Mouse (Mus musculus) spleen, postnatal 4 days (tissue): ENCODE measurements around the gene Fam193a.

Source experiments
- DNase-seq, 2 experiments: peaks; one replicate each; pipeline ENCODE4 v3.0.0; 2022; ENCODE audit warnings: low spot score in 2 of 2

Fam193a gene

GRCm38 (mm10) chr5:34381700-34382099, 12.0 kb downstream of the Fam193a start:
- no peak for DNase-seq

- no peak for DNase-seq
Observed at GRCm38 (mm10) chr5:34385616-34386015, 15.9 kb downstream of the Fam193a start.

- no peak for DNase-seq
Observed at GRCm38 (mm10) chr5:34386744-34387143, 17.0 kb downstream of the Fam193a start.

GRCm38 (mm10) chr5:34393251-34393650, 23.5 kb downstream of the Fam193a start:
- no peak for DNase-seq

GRCm38 (mm10) chr5:34395347-34395746, 25.6 kb downstream of the Fam193a start:
- no peak for DNase-seq

GRCm38 (mm10) chr5:34395850-34396540, 26.3 kb downstream of the Fam193a start:
- DNase-seq, result no peak

- no peak for DNase-seq
Observed at GRCm38 (mm10) chr5:34397866-34398265, 28.1 kb downstream of the Fam193a start.

GRCm38 (mm10) chr5:34398326-34398725, 28.6 kb downstream of the Fam193a start:
- DNase-seq, result no peak

GRCm38 (mm10) chr5:34407366-34407918, 37.7 kb downstream of the Fam193a start:
- no peak for DNase-seq

GRCm38 (mm10) chr5:34409002-34409401, 39.3 kb downstream of the Fam193a start:
- DNase-seq, result no peak

- no peak for DNase-seq
Observed at GRCm38 (mm10) chr5:34410819-34411218, 41.1 kb downstream of the Fam193a start.

GRCm38 (mm10) chr5:34413921-34414320, 44.2 kb downstream of the Fam193a start:
- no peak for DNase-seq

- DNase-seq, result no peak
Observed at GRCm38 (mm10) chr5:34417251-34418008, 47.7 kb downstream of the Fam193a start.

GRCm38 (mm10) chr5:34419188-34419587, 49.5 kb downstream of the Fam193a start:
- no peak for DNase-seq

GRCm38 (mm10) chr5:34430776-34431175, 61.0 kb downstream of the Fam193a start:
- no peak for DNase-seq

GRCm38 (mm10) chr5:34433786-34434185, 64.1 kb downstream of the Fam193a start:
- DNase-seq, result no peak

- no peak for DNase-seq
Observed at GRCm38 (mm10) chr5:34434241-34434640, 64.5 kb downstream of the Fam193a start.

GRCm38 (mm10) chr5:34438052-34438451, 68.3 kb downstream of the Fam193a start:
- DNase-seq, result no peak

- DNase-seq, result no peak
Observed at GRCm38 (mm10) chr5:34438659-34439058, 68.9 kb downstream of the Fam193a start.

- DNase-seq, result no peak
Observed at GRCm38 (mm10) chr5:34439768-34440167, 70.0 kb downstream of the Fam193a start.

- no peak for DNase-seq
Observed at GRCm38 (mm10) chr5:34441797-34442196, 72.1 kb downstream of the Fam193a start.

- DNase-seq, result no peak
Observed at GRCm38 (mm10) chr5:34446207-34446606, 76.5 kb downstream of the Fam193a start.

GRCm38 (mm10) chr5:34458994-34459393, 89.3 kb downstream of the Fam193a start:
- no peak for DNase-seq
